Mouse (Mus musculus): ENCODE measurements around the gene AI464131.

Gene AI464131

DNA sequence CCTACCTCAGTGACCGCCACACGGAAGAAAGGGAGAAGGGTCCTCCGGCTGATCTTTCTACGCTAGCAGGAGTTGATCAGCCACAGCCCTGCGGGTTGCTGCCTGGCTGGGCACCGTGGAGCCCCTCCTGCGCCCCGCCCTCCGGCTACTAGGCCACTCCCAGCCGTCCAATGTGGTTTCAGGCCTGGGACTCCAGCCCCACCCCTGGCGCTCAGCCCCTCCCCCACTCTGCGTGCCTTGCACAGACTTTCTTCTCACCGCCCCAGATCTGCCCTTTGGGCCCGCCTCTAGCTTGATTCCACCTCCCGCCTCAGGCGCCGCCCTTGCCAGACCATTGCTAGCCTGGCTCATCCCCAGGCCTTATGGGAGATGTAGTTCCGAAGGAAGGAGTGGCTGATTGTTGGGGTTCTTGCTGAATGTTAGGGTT lies at the start of gene AI464131:
Gene AI464131, minus strand, starts transcription at position 91 of the 427 bp plus-strand sequence.
- DNase-seq (ENCODE audit: low read depth, low spot score) = peak; percentile 97

DNA sequence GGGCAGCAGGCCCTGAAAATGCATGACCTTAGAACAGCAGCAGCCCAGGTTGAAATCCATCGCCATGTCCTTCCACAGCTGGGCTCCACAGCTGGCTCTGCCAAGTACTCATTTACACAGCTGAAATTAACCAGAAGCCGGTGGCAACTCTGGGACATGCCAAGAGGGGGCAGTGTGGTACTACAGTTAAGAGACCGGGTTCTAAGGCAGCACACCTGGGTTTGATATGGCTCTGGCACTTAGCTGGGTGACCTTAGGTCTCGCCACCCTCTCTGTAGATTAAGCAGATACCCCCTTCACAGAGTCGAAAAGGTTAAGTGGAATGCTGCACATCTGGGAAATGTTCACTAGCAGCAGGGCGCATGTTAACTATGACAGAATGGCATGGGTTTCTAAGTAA lies 49.7 kb upstream of the AI464131 start:
- peak; percentile 71 for DNase-seq (ENCODE audit: low read depth, low spot score)

DNA sequence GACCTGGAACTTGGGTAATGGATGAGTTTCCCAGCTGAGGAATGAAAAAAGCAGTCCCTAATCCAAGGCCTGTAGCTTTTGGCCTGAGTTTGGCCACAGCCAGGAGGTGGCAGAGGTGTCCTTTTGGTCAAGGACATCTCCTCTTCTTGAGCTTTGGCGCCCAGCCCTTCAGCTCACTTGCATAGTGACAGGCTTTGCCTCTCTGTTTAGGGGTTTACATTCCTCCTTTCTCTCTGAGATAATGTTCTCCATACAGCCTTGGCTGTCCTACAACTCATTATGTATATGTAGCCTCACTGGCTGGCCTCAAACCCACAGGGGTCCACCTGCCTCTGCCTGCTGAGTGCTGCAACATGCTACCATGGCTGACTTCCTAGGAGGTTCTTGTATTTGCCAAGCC lies 44.2 kb upstream of the AI464131 start:
- DNase-seq (ENCODE audit: low read depth, low spot score) = no peak

DNA sequence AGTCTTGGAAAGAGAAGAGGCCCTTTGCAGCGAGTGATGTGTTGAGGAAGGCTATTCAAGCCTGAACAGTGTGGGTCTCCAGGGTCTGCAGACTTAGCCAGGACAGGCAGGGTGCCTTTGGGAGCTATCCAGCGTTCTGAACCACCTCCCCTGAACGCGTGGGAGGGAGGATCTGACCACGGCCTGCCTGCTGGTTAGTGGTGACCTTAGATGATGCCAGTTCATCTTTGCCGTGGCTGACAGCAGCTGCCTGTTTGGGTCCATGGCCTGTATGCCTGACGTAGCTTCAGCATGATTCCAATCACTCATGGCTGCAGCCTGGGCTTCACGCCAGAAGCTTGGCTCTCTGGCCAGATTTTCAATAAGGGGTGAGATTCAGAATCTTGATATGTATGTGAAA lies 43.1 kb upstream of the AI464131 start:
- no peak for DNase-seq (ENCODE audit: low read depth, low spot score)

DNA sequence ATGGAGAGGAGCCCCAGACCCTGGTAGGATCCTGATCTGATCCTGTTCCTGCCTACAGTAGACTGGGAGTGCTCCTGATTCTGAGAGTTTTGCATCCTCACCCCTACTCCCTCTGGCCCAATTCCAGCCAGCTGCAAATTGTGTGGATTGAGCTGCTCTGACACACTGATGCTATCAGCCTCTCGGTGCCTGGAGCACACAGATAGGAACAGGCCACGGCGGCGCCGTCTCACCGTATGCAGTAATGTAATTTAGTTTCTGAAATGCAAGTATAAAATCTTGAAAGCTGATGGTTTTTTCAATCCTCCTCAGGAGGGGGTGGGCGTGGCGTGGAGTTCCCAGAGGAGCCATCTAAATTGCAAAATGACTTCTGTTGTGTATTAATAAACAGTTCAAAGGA lies 39.3 kb upstream of the AI464131 start:
- DNase-seq (ENCODE audit: low read depth, low spot score) = no peak

DNA sequence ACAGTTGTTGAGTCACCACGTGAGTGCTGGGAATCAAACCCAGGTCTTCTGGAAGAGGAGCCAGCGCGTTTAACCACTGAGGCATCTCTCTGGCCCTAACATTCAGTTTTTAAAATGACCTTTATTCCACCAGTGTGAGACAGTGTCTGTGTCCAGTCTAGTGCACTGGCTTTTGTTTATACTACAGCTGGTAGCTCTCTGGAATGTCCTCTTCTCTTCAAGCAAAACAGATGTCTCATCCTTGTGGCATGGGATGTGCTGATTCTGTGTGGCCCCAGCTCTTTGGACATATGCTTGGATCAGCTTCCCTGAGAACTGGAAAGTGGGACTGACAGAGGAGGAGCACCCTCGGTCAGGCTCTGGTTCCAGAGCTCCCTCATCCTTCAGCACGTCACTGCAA lies 32.0 kb upstream of the AI464131 start:
- DNase-seq (ENCODE audit: low read depth, low spot score) = no peak

DNA sequence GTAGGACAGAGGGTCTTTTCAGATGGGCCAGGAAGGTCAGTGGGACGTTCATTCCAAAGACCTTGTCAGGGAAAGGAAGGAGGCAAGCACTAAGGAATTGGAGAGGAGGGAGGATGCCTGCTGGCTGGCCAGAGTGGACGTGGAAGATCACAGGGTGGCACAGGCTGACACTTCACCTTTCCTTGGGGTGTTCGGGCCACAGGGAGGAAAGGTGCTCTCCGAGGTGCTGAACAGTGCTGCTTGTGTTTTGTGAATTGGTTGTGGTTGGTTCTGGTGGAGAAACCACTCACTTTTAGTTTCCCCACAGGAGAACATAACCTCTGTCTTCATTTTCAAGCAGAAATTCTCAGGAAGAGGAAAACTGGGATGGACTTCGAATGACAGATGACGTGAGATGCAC lies 29.5 kb upstream of the AI464131 start:
- no peak for DNase-seq (ENCODE audit: low read depth, low spot score)

DNA sequence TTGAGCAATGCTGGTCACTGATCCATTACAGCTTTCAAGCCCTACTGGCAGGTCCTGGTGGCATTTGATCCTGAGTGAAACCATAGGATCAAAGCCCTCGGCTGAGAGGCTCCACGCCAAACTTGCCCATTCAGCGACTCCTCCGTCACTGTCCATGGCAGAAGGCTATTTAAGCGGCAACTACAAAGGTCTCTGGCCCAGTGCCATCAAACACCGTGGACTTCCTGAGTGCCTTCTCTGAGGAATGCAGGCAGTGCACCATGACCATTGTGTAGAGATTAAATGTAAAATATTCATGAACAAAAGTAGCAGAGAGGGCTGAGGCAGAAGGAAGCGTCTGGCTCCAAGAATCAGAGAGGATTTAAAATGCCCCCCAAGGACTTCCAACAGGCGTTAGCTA lies 25.1 kb upstream of the AI464131 start:
- peak; percentile 89 for DNase-seq (ENCODE audit: low read depth, low spot score)

DNA sequence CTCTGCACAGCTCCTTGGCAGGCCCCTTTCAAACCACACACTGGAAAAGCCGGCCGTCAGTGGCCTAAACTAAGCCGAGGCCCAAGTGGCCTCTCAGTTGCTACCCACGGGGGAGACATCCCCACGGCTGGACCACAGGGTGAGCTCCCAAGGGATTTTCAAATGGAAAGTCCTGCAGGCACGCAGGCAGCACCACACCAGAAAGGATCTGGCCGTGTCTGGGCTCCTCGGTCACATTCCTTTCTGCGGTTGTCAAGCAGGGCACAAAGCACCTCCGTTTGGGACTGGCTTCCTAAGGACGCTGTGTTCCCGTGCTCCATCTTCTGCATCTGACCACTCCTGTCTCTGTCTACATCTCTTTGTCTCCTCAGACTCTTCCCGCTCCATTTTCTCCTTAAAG lies 24.2 kb upstream of the AI464131 start:
- DNase-seq (ENCODE audit: low read depth, low spot score) = no peak

DNA sequence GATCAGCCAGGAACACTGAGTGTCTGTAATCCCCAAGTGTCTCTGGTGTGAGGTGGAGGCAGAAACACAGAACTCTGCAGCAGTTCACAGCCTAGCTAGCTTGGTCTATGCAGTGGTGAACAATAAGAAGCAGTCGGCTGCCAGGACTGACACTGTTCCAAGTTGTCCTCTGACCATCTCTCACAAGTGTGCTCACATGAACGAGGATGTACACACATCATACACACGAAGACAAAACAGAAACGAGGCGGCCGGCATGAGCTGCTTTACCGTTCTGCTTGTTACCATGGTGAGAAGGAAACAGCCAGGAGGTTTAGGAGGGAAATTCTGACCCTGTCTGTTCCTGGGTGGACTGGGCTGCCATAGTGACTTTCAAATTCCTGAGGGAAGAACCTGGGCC lies 23.7 kb upstream of the AI464131 start:
- DNase-seq (ENCODE audit: low read depth, low spot score) = no peak

DNA sequence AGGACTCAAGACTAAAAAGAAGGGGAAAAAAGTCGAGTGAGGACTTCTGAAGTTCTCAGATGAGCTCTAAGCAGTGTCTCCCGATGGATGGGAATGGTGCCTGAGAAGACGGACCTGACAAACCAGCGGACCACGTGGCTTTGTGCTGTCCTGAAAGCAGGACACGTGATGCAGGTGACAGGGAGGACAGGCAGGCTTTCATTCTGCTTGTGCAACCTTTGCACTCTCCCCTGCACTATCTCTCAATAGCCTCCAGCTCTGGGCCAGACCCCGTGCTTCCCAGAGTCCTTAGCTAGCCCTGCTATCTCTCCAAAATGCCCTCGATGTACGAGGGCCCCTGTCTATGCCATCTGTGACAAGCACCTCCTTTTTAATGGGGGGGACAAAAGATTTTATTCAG lies 22.0 kb upstream of the AI464131 start:
- no peak for DNase-seq (ENCODE audit: low read depth, low spot score)

DNA sequence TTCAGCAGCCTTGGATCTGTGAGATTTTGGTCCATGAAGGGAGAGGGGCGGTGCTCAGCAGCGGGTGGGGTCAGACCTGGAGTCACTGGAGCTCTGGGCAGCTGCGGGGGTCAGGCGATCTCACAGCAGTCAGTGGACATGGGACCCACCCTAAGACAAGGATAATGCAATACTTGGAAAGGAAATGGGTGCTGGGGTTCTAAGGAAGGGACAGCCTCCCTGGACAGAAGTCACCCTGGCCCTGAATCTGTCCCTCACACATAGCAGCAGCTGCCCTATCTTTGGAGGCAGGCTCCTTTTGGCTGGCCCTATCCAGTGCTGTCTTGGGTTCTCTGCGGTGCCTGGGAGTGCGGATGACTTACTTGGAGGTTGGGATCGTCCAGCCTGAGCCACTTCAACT lies 21.0 kb upstream of the AI464131 start:
- DNase-seq (ENCODE audit: low read depth, low spot score) = no peak

DNA sequence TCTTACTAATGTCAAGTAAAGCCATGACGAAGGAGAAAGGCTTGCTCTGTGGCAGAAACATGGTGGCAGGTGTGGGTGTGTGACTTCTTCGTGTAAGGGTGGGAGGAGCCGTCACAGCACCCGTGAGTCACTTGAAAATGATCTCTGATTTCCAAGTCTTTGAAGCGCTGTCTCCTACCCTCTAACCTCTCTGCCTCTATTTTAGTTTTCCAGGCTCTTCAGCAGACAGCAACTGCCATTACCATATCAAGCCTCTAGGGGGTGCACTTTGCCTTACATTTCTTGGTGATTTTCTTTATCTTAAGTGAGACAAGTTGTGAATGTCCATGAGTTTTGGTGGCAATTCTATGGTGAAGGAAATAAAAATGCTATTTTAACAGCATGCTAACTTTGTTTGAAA lies 19.9 kb upstream of the AI464131 start:
- DNase-seq (ENCODE audit: low read depth, low spot score) = peak; percentile 44

DNA sequence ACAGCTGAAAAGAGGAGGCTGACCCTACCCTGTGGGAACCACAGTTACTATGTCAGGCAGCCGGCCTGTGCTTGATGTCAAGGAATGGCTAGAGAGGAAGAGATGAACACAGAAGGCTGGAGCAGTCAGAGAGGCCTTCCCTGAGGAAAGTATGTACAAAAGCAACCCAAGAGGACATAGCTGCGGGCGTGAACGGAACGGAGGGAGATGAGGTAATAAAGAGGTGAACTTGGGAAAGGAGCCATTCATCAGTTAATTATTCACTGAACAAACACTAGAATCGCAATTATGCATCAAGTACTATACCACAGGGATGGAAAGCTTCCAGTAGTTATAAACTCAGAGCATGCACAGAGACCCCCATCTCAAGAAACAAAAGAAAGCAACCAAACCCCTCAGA lies 19.3 kb upstream of the AI464131 start:
- DNase-seq (ENCODE audit: low read depth, low spot score) = no peak

DNA sequence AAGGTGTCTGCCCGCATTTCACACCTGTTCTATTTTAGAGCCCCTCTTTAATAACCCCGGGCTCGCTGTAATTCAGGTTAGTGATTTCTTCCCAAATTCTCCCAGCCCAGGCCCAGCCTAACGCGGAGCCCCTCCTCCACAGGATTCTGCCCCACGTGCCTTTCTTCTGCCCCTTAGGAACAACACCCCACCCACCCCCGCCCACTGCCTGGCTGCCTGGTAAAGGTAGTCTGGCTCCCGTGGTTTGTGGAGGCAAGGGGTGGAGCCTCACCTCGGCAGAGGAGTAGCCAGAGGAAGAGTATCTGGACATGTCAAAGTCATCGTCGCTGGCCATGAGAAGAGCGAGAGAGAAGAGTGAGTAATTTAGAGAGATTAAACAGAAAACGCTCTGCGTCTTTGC lies 17.8 kb upstream of the AI464131 start:
- no peak for DNase-seq (ENCODE audit: low read depth, low spot score)

DNA sequence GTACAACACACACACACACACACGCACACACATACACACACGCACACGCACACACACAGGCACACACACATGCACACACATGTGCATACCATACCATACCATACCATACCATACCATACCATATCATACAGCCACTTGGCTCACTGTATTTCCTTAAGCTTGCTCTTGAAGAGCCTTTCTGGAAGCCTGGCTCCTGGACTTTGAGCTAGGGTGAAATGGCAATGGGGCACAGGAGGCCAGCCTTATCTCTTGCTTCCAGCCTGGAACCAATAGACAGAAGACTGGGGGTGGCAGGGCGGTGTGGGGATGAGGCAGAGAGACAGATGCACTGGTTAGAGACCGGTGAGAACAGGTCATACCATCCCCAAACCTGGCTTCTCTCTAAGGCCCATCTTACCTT lies 16.3 kb upstream of the AI464131 start:
- DNase-seq (ENCODE audit: low read depth, low spot score) = no peak

DNA sequence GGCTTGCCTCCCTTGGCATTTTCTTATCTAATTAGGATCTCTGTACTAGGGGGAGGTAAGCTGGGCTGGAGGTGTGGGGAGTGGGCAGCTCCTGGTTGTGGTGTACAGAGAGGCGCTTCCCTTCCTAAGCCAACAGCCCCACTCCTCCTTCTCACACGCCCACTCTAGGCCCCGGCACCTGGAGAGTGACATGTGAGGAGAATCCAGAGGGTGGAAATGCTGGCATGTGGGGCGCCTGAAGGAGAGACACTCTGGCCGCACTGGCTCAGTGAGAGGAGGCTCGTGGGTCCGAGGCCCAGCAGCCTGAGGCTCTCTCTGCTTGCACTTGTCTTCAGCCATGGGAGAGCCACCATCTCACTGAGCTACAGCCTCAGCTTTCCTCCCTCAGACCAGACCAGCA lies 15.5 kb upstream of the AI464131 start:
- no peak for DNase-seq (ENCODE audit: low read depth, low spot score)

DNA sequence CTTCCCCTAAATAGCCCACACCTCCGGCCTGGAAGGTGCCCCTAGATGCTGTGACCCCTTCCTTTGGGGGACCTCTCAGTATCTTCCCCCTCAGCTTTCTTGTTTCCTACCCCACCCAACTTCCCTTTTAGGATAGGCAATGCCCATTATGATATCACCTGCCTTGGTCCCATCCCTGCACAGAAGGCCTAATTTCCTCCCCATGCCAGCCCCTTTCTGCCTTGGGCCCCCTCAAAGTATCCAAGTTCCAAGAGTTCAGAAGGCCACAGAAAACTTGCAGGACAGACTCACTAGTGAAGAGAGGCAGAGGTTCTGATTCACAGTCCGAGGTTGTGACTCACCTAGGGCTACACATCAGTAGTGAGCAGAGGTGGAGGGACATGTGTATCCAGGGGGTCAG lies 14.4 kb upstream of the AI464131 start, which contains the start of gene 1110017D15Rik:
Gene 1110017D15Rik, minus strand, starts transcription at position 101 of the 400 bp plus-strand sequence.
- DNase-seq (ENCODE audit: low read depth, low spot score) = no peak

DNA sequence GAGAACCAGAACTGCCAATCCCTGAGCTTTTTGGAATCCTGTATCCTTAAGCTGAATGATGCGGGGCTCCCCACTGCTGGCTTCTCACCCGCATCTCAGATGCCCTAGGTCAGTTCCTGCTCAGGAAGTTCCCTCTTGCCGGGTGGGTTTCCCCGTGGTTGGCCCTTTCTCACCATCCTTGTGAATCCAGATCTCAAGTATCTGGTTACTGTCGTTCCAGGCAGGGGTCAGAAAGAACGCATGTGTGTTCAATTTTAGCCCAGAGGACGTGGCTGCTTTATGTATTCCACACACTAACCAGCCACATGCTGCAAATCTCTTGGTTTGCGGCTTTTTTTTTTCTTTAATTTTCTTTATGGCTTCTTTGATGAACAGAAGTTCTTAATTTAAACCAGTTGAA lies 10.8 kb upstream of the AI464131 start:
- DNase-seq (ENCODE audit: low read depth, low spot score) = no peak

DNA sequence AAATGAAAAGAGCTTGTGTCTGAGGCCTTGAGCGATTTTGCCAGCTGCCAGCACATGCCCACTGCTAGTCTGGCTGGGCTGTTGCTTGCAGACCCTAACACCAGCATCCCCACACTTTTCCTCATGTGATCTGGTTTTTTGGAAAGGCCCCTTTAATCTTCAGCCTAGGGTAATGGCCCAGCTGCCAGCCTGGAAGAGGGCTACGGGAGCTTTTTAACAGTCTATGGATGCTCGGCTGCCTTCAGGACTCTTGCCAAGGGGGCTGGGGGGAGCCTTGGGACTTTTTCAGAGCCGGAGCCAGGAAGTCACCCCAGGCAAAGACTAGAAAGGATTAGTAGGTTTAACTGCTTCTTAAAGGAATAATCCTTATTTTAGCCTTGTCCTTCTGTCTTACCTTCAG lies 10.4 kb upstream of the AI464131 start:
- no peak for DNase-seq (ENCODE audit: low read depth, low spot score)

DNA sequence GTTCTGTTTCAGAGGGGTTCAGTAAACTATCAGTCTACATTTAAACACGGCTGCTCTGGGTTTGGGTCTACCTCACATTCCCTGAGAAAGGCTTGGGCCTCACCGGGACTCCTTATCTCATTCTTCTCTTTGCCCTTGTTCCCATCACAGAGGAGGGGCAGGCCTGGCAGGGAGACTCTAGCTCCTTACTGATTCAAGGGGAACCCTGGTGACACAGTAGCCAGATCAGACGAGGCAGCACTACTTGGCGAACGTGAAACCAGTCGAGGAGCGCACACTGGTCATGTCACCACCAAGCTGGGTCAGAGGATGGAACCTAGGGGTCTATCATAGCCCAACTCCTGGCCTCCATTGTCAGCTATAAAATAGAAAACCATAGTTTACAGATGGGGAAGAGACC lies 5.1 kb upstream of the AI464131 start:
- no peak for DNase-seq (ENCODE audit: low read depth, low spot score)

DNA sequence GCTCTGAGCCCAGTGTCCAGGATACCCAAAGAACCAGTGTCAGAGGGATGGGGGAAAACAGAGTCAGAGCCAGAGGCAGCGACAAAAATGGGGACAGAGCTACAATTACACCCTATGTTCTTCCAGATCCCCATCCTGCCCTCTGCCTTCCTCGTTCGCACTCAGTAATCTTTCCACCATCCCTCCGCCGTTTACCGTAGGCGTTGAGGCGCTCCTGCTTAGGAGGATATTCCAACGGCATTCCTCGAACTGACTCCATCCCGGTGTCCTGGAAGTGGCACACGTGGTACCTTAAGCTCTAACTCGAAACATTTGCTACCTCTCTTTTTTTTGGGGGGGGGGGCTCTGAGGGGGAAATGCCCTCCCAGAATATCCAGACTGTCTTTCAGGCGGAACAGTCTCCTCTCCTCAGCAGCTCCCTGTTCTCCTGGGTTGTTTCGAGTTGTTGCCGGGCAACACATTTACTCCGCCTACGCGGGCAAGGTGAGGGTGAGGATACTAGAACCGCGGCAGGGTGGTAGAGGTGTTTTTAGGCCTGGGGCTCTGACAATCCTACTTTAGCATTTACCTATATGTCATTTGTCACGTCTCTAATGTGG lies 4.5 kb upstream of the AI464131 start:
- no peak for DNase-seq (ENCODE audit: low read depth, low spot score)

DNA sequence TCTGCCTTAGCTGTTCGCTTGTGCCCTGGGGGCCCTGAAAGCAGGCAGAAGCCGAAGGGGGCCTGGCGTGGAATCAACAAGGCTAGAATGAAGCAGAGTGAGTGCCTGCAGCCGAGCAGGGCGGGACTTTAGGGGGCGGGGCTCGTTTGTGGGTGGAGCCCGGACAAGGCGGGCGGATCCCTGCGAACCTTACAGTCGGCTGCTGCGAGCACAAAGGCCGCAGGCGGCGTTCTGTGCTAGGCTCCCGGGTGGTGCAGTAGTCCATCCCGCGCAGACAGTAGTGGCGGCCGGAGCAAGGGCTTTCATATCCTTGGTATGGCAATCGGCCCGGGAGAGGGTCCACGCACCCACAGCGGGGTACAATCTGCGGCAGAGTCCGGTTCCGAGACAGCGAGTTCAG lies 4.0 kb upstream of the AI464131 start:
- peak; percentile 57 for DNase-seq (ENCODE audit: low read depth, low spot score)

DNA sequence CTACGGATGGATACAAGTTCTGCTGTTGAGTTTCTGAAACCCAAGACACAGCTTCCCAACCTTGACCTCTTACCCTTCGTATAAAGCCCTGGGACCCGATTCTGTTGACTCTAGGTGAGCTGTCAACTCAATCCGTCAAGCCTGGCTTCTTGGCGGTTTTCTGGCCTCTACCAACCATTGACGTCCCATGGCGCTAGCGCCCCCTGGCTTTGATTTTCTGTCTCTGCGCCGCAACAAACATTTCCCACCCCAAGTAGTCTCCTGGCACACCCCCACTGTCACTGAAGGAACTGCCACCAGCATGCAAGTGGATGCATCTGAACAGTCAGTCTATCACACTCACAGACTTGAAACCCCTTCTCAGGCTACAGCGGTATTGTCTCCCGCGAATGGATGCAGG lies 3.3 kb upstream of the AI464131 start:
- DNase-seq (ENCODE audit: low read depth, low spot score) = no peak

All from skeletal muscle tissue, adult 2 months (tissue).